8 mouse cellular contexts compared by ENCODE assay signal in genomic region chr4:133085783-133086342, GRCm38 (mm10). TPM values are rescaled to one million over a fixed set of nuclear protein-coding genes. Genes with fewer than 3 reads are reported as not detected.
DNase-seq lines count a peak whose midpoint lies in the region; ATAC-seq and TF ChIP-seq lines count a peak whose summit lies in the region.

No protein-coding gene starts in this region.

- H3K27me3 ChIP-seq in kidney, postnatal 0 days (ENCODE audit: insufficient read depth, low read length): no peaks in the 10 kb centered on the region
- H3K27me3 ChIP-seq in forebrain, embryonic 14.5 days (replicated peaks; ENCODE audit: control insufficient read depth, insufficient read depth, low read length): 0 out of 2 replicates have a peak, but pooled peaks cover 3% of the 10 kb centered on the region
- H3K27me3 ChIP-seq in limb, embryonic 13.5 days: no peaks in the 10 kb centered on the region
- H3K27me3 ChIP-seq in neural tube, embryonic 15.5 days (replicated peaks): no peaks in the 10 kb centered on the region

- H3K9ac ChIP-seq in kidney, postnatal 0 days (ENCODE audit: low read depth, low read length): peak overlapping the region; percentile 57
- peak overlapping the region; percentile 55; the same call in 1 of the 2 replicates for H3K9ac ChIP-seq in forebrain, embryonic 14.5 days (ENCODE audit: low read length)
- H3K9ac ChIP-seq in limb, embryonic 13.5 days: peak overlapping the region; percentile 67; the same call in 1 of the 2 replicates
- H3K9ac ChIP-seq in neural tube, embryonic 15.5 days (replicated peaks): peak overlapping the region; percentile 51; the same call in 1 of the 2 replicates

- no peak overlapping the region for H3K4me3 ChIP-seq in kidney, postnatal 0 days (replicated peaks; ENCODE audit: low read depth, low read length)
- H3K4me3 ChIP-seq in forebrain, embryonic 14.5 days (ENCODE audit: low read depth, low read length): peak overlapping the region; percentile 28; the same call in 1 of the 2 replicates
- peak overlapping the region; percentile 46 for H3K4me3 ChIP-seq in limb, embryonic 13.5 days
- H3K4me3 ChIP-seq in neural tube, embryonic 15.5 days (replicated peaks): peak overlapping the region; percentile 44

- no peak for ATAC-seq in kidney, postnatal 0 days (replicated peaks; ENCODE audit: low FRiP score, low read depth)
- peak; percentile 3; the same call in 1 of the 2 replicates for ATAC-seq in forebrain, embryonic 14.5 days
- no peak for ATAC-seq in limb, embryonic 13.5 days (ENCODE audit: low FRiP score, low read depth)
- ATAC-seq in neural tube, embryonic 15.5 days (ENCODE audit: low FRiP score): peak; percentile 15; the same call in 1 of the 2 replicates
- ATAC-seq in megakaryocyte-erythroid progenitor cell, adult 5-6 weeks (replicated peaks; ENCODE audit: low FRiP score, low TSS enrichment, poor library complexity, severe bottlenecking): no peak

- H3K27ac ChIP-seq in kidney, postnatal 0 days: peak overlapping the region; percentile 92
- peak overlapping the region; percentile 53 for H3K27ac ChIP-seq in forebrain, embryonic 14.5 days (ENCODE audit: low read depth, low read length)
- H3K27ac ChIP-seq in limb, embryonic 13.5 days: peak overlapping the region; percentile 77
- H3K27ac ChIP-seq in neural tube, embryonic 15.5 days (replicated peaks): peak overlapping the region; percentile 80

- no peaks in the 10 kb centered on the region for H3K36me3 ChIP-seq in kidney, postnatal 0 days (ENCODE audit: insufficient read depth, low read length)
- no peaks in the 10 kb centered on the region for H3K36me3 ChIP-seq in forebrain, embryonic 14.5 days (ENCODE audit: control insufficient read depth, insufficient read depth, low read length)
- peaks cover 3% of the 10 kb centered on the region; the same call in 1 of the 2 replicates for H3K36me3 ChIP-seq in limb, embryonic 13.5 days
- peaks cover 2% of the 10 kb centered on the region; the same call in 1 of the 2 replicates for H3K36me3 ChIP-seq in neural tube, embryonic 15.5 days

- peak; percentile 74 for DNase-seq in kidney, postnatal 0 days (ENCODE audit: low spot score)
- DNase-seq in kidney, adult 11 months: no peak
- peak; percentile 66 for DNase-seq in forebrain, embryonic 14.5 days (ENCODE audit: low spot score)
- DNase-seq in Muller cell, postnatal 12 days (ENCODE audit: inconsistent ontology term): no peak
- DNase-seq in urinary bladder, postnatal 4 days (ENCODE audit: low spot score in 2 of 2): no peak

- no peak for TF ChIP-seq CTCF in kidney, postnatal 0 days (IDR thresholded peaks at IDR 0.05; ENCODE audit: low read depth)

- H3K4me1 ChIP-seq in kidney, postnatal 0 days (replicated peaks; ENCODE audit: insufficient read depth, low read length): peaks cover 51% of the 10 kb centered on the region
- peaks cover 34% of the 10 kb centered on the region for H3K4me1 ChIP-seq in forebrain, embryonic 14.5 days (ENCODE audit: control insufficient read depth, insufficient read depth, low read length)
- peaks cover 66% of the 10 kb centered on the region for H3K4me1 ChIP-seq in limb, embryonic 13.5 days
- peaks cover 59% of the 10 kb centered on the region for H3K4me1 ChIP-seq in neural tube, embryonic 15.5 days

- peak overlapping the region; percentile 81 for H3K4me2 ChIP-seq in kidney, postnatal 0 days (ENCODE audit: low read length)
- H3K4me2 ChIP-seq in forebrain, embryonic 14.5 days (ENCODE audit: low read length): peak overlapping the region; percentile 79
- H3K4me2 ChIP-seq in limb, embryonic 13.5 days (replicated peaks): peak overlapping the region; percentile 97
- H3K4me2 ChIP-seq in neural tube, embryonic 15.5 days: peak overlapping the region; percentile 90

- whole genome bisulfite sequencing in kidney, postnatal 0 days: 16% methylated on average over 12 of the region's 12 CpGs
- WGBS in forebrain, embryonic 14.5 days: 9% methylated on average over 12 of the region's 12 CpGs
- WGBS in limb, embryonic 13.5 days: 11% methylated on average over 12 of the region's 12 CpGs
- WGBS in neural tube, embryonic 15.5 days: 9% methylated on average over 12 of the region's 12 CpGs

- H3K9me3 ChIP-seq in kidney, postnatal 0 days (replicated peaks; ENCODE audit: low read length): no peaks in the 10 kb centered on the region
- H3K9me3 ChIP-seq in forebrain, embryonic 14.5 days (replicated peaks; ENCODE audit: control insufficient read depth, low read length): no peaks in the 10 kb centered on the region
- H3K9me3 ChIP-seq in limb, embryonic 13.5 days: no peaks in the 10 kb centered on the region
- no peaks in the 10 kb centered on the region for H3K9me3 ChIP-seq in neural tube, embryonic 15.5 days (replicated peaks)

RNA-seq across cellular contexts. Expression of gene Wasf2, which starts 44.4 kb away (rescaled TPM):
- polyA plus RNA-seq in kidney, postnatal 0 days (2015; fragmentation: Nextera tagmentation; extraction: Ambion mirVana): 98.8 and 113 TPM in 2 replicates
- polyA plus RNA-seq in forebrain, embryonic 14.5 days (2014; fragmentation: Nextera tagmentation; extraction: Ambion mirVana): 28.3 and 30.4 TPM in 2 replicates
- polyA plus RNA-seq in limb, embryonic 13.5 days (2015; fragmentation: Nextera tagmentation; extraction: Ambion mirVana): 114 and 132 TPM in 2 replicates
- 22.2 and 45.6 TPM in 2 replicates for polyA plus RNA-seq in neural tube, embryonic 15.5 days (2015; fragmentation: Nextera tagmentation; extraction: Ambion mirVana)
- total RNA-seq in megakaryocyte-erythroid progenitor cell, adult 5-6 weeks (2014; fragmentation: Nextera tagmentation): 66.5 and 75.9 TPM in 2 replicates
- total RNA-seq in megakaryocyte-erythroid progenitor cell, adult 5-6 weeks (2017): 16.7 and 27.7 TPM in 2 replicates

Comparison
In these comparisons a context has a peak if more than half of its experiments do, and no peak if none do; other contexts are left out.
1. DNase-seq: peak in kidney, postnatal 0 days (single experiment) and forebrain, embryonic 14.5 days (single experiment); none in kidney, adult 11 months (single experiment), Muller cell, postnatal 12 days (single experiment) and urinary bladder, postnatal 4 days (0 of 2).
2. ATAC-seq: peak in forebrain, embryonic 14.5 days (single experiment) and neural tube, embryonic 15.5 days (single experiment); none in kidney, postnatal 0 days (single experiment), limb, embryonic 13.5 days (single experiment) and megakaryocyte-erythroid progenitor cell, adult 5-6 weeks (single experiment).
3. Peak in every context shown above with its lines, with median percentiles within 50 percentile points of each other: H3K27ac ChIP-seq, H3K4me2 ChIP-seq and H3K9ac ChIP-seq.